Mouse (Mus musculus) midbrain, embryonic 15.5 days (tissue): ENCODE measurements around the gene Pou5f1. TPM values are rescaled to one million over a fixed set of nuclear protein-coding genes. Genes with fewer than 3 reads are reported as not detected.
A peak's percentile ranks its signal among the peaks of the same experiment; 100 is the strongest.
"Not testable (repeated sequence)": the region's sequence is repeated elsewhere in the genome, so short reads cannot be mapped to it uniquely, and the experiment has no call there.

Source experiments
- ATAC-seq: fragments of 200-750 bp; cut with Nextera tagmentation; replicated peaks from 2 replicates; pipeline ENCODE4 v1.8.0; 2017; ENCODE audit warnings: moderate TSS enrichment
- H3K27ac ChIP-seq: fragments of 300-500 bp; sonication (generic); 2 replicates; pipeline ENCODE4 v1.5.1; 2015; ENCODE audit warnings: mild to moderate bottlenecking, inconsistent platforms
- H3K27me3 ChIP-seq: fragments of 300-500 bp; sonication (generic); replicated peaks from 2 replicates; pipeline ENCODE4 v1.6.1; 2015; ENCODE audit warnings: inconsistent platforms
- H3K36me3 ChIP-seq: fragments of 300-500 bp; sonication (generic); replicated peaks from 2 replicates; pipeline ENCODE4 v1.6.1; 2015; ENCODE audit warnings: inconsistent platforms
- H3K4me1 ChIP-seq: fragments of 300-500 bp; sonication (generic); 2 replicates; pipeline ENCODE4 v1.6.1; 2015; ENCODE audit warnings: inconsistent platforms
- H3K4me2 ChIP-seq: fragments of 300-500 bp; sonication (generic); 2 replicates; pipeline ENCODE4 v1.6.1; 2015; ENCODE audit warnings: inconsistent platforms, mild to moderate bottlenecking, moderate library complexity
- H3K4me3 ChIP-seq: fragments of 300-500 bp; sonication (generic); 2 replicates; pipeline ENCODE4 v1.5.1; 2015; ENCODE audit warnings: mild to moderate bottlenecking, inconsistent platforms
- H3K9ac ChIP-seq: fragments of 300-500 bp; sonication (generic); 2 replicates; pipeline ENCODE4 v1.6.1; 2015; ENCODE audit warnings: mild to moderate bottlenecking, inconsistent platforms
- H3K9me3 ChIP-seq: fragments of 300-500 bp; sonication (generic); 2 replicates; pipeline ENCODE4 v1.6.1; 2016; ENCODE audit warnings: inconsistent platforms
- WGBS: fragments of 180-500 bp; shearing (Covaris S2); methylation state at CpG from one replicate; pipeline ENCODE4 v1.1.7; 2015; ENCODE audit warnings: mixed read lengths; 5-methylcytosine and 5-hydroxymethylcytosine counted together
- polyA plus RNA-seq: library from polyadenylated mRNA; unstranded; fragments of >200 nt; fragmentation: Nextera tagmentation; extraction: Ambion mirVana; gene quantifications from 2 replicates; pipeline ENCODE4 v1.2.1, GENCODE M21; 2015

Gene Pou5f1
- polyA plus RNA-seq, result 0.12 TPM in 1 of 2 replicates, not detected in the other

GRCm38 (mm10) chr17:35505776-35506175 is at the start of gene Pou5f1:
Pou5f1 (plus strand) TSS chr17:35506018.
- no peak for ATAC-seq
- peaks cover 20% of the 10 kb centered on the region for H3K27me3 ChIP-seq
- no peak within 1 kb of the TSS for H3K4me3 ChIP-seq
- no peak within 1 kb of the TSS for H3K9ac ChIP-seq
- no peaks in the 10 kb centered on the region for H3K9me3 ChIP-seq
- H3K36me3 ChIP-seq, result no peaks in the 10 kb centered on the region
- no peak within 1 kb of the TSS for H3K4me2 ChIP-seq
- H3K27ac ChIP-seq, result no peak within 1 kb of the TSS
- H3K4me1 ChIP-seq, result no peaks in the 10 kb centered on the region
- 30% methylated on average over 13 of the region's 13 CpGs for WGBS

- not testable (repeated sequence) for H3K9me3 ChIP-seq, H3K4me3 ChIP-seq, H3K36me3 ChIP-seq, H3K9ac ChIP-seq, H3K27ac ChIP-seq, H3K4me2 ChIP-seq, ATAC-seq, H3K27me3 ChIP-seq, H3K4me1 ChIP-seq
- WGBS, result no CpG with 5 or more reads among the region's 1 CpGs
Observed at GRCm38 (mm10) chr17:35458247-35458646, 47.6 kb upstream of the Pou5f1 start.

GRCm38 (mm10) chr17:35460513-35461341 is 45.1 kb upstream of the Pou5f1 start:
- H3K27me3 ChIP-seq, H3K4me2 ChIP-seq, H3K9me3 ChIP-seq, H3K27ac ChIP-seq, H3K4me1 ChIP-seq, H3K9ac ChIP-seq, H3K36me3 ChIP-seq, H3K4me3 ChIP-seq: not testable (repeated sequence)
- 43% methylated on average over 3 of the region's 9 CpGs for WGBS
- peak; percentile 93 for ATAC-seq

- H3K9ac ChIP-seq, H3K4me2 ChIP-seq, H3K9me3 ChIP-seq, H3K27ac ChIP-seq, H3K4me3 ChIP-seq, ATAC-seq, H3K36me3 ChIP-seq: not testable (repeated sequence)
- 10% methylated on average over 8 of the region's 8 CpGs for WGBS
- Histone ChIP-seq H3K27me3 (peaks cover 23% of the 10 kb centered on the region), H3K4me1 (peaks cover 10% of the 10 kb centered on the region)
Observed at GRCm38 (mm10) chr17:35465651-35466050, 40.2 kb upstream of the Pou5f1 start.

GRCm38 (mm10) chr17:35468936-35469335 is 36.9 kb upstream of the Pou5f1 start:
- Histone ChIP-seq H3K4me1 (peaks cover 11% of the 10 kb centered on the region), H3K27me3 (peaks cover 26% of the 10 kb centered on the region)
- not testable (repeated sequence) for H3K4me3 ChIP-seq, H3K36me3 ChIP-seq, H3K4me2 ChIP-seq, ATAC-seq, H3K9me3 ChIP-seq, H3K27ac ChIP-seq, H3K9ac ChIP-seq
- 78% methylated on average over 3 of the region's 3 CpGs for WGBS

DNA sequence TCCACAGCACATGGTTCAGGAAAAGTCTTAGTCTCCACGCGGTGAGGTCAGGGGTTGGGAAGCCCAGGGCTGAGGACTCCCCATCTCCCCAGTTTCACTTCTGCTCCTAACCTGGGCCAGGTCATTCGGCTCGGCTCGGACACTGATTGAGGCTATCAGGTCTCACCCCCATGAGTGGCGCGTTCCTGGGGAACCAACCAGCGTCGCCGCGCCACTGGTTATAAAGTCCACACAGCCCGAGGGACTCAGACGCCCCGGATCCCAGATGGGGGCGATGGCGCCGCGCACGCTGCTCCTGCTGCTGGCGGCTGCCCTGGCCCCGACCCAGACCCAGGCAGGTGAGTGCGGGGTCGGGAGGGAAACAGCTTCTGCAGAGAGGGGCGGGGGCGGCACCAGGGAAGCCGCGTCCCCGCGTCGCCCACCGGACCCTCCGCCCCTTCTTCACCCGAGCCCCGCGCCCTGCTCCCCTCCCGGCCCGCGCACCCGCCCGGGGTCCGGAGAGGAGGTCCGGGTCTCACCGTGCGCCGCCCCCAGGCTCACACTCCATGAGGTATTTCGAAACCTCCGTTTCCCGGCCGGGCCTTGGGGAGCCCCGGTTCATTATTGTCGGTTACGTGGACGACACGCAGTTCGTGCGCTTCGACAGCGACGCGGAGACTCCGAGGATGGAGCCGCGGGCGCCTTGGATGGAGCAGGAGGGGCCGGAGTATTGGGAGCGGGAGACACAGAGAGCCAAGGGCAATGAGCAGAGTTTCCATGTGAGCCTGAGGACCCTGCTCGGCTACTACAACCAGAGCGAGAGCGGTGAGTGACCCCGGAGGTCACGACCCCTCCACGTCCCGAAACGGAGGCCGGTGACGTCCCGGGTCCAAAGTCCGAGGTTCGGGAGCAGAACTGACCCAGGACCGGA is 35.7 kb upstream of the Pou5f1 start, which contains the start of gene H2-Q10:
H2-Q10 (plus strand) TSS at position 248 of the 910 bp plus-strand sequence.
- H3K4me2 ChIP-seq, result peak within 1 kb of the TSS; percentile 74
- peaks cover 11% of the 10 kb centered on the region for H3K4me1 ChIP-seq
- H3K9ac ChIP-seq, result peak within 1 kb of the TSS; percentile 16
- peak within 1 kb of the TSS; percentile 39 for H3K4me3 ChIP-seq
- no peak within 1 kb of the TSS for H3K27ac ChIP-seq
- H3K9me3 ChIP-seq, result no peaks in the 10 kb centered on the region
- 0 out of 2 replicates have a peak, but pooled peaks have one; percentile 48 for ATAC-seq
- WGBS, result 1% methylated on average over 74 of the region's 80 CpGs
- peaks cover 26% of the 10 kb centered on the region for H3K27me3 ChIP-seq
- no peaks in the 10 kb centered on the region for H3K36me3 ChIP-seq

DNA sequence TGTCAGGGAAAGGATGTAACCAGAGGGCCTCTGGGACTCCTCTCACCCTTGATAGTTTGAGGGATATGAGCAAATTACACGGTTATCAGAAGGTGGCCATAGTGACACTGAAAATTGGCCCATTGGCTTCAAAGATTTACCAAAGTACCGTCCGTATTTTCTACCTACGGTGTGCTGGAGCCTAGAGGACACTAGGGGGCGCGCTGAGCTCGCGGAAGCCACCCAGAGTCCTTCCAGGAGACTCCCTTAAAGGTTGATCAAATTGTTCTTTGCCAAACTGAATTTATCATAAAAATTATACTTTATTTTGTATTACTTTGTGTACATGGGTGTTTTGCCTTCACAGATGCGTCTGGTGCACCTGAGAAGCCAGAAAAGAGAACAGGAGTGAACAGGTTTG is 21.8 kb upstream of the Pou5f1 start:
- no peak for ATAC-seq
- Histone ChIP-seq H3K4me1 (no peaks in the 10 kb centered on the region), H3K27me3 (no peaks in the 10 kb centered on the region), H3K4me2 (no peak overlapping the region), H3K36me3 (no peaks in the 10 kb centered on the region), H3K4me3 (no peak overlapping the region), H3K27ac (no peak overlapping the region), H3K9me3 (no peaks in the 10 kb centered on the region), H3K9ac (no peak overlapping the region)
- 2% methylated on average over 9 of the region's 9 CpGs for WGBS

GRCm38 (mm10) chr17:35485702-35486101 is 20.1 kb upstream of the Pou5f1 start:
- WGBS, result 43% methylated on average over 4 of the region's 4 CpGs
- ATAC-seq, result no peak
- no peak overlapping the region for H3K27ac ChIP-seq

DNA sequence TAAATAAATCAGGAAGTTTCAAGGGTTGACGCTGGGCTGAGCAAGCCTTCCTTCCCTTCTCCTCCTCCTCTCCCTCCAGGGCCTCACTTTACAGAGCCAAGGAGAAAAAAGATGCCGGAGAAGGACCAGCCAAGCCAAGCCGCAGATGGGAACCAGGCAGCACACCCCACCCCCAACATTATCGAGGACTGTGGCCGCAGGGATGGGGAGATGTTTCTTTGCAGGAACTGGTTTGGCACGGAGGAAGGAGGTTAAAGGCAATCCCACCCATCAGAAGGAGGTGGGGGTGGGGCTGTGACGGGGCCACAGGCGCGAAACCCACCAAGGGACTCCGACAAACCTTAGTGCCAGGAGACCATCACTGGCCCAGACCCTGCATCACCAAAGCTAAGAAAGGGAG is 19.1 kb upstream of the Pou5f1 start:
- Histone ChIP-seq H3K4me1 (no peaks in the 10 kb centered on the region), H3K4me2 (no peak overlapping the region), H3K9me3 (no peaks in the 10 kb centered on the region), H3K27me3 (no peaks in the 10 kb centered on the region), H3K9ac (no peak overlapping the region), H3K27ac (no peak overlapping the region), H3K4me3 (no peak overlapping the region), H3K36me3 (no peaks in the 10 kb centered on the region)
- 61% methylated on average over 10 of the region's 10 CpGs for WGBS
- ATAC-seq, result no peak

More at GRCm38 (mm10) chr17:35485702-35486101, 20.1 kb upstream of the Pou5f1 start:
- no peaks in the 10 kb centered on the region for H3K4me1 ChIP-seq
- H3K9ac ChIP-seq, result no peak overlapping the region
- H3K4me3 ChIP-seq, result no peak overlapping the region
- H3K9me3 ChIP-seq, result no peaks in the 10 kb centered on the region
- no peaks in the 10 kb centered on the region for H3K36me3 ChIP-seq
- no peak overlapping the region for H3K4me2 ChIP-seq
- no peaks in the 10 kb centered on the region for H3K27me3 ChIP-seq

GRCm38 (mm10) chr17:35488041-35488440 is 17.8 kb upstream of the Pou5f1 start:
- Histone ChIP-seq H3K36me3 (no peaks in the 10 kb centered on the region), H3K27ac (no peak overlapping the region), H3K4me3 (no peak overlapping the region), H3K9ac (no peak overlapping the region), H3K9me3 (no peaks in the 10 kb centered on the region), H3K4me1 (no peaks in the 10 kb centered on the region), H3K27me3 (no peaks in the 10 kb centered on the region), H3K4me2 (no peak overlapping the region)
- no peak for ATAC-seq
- 92% methylated on average over 2 of the region's 2 CpGs for WGBS

DNA sequence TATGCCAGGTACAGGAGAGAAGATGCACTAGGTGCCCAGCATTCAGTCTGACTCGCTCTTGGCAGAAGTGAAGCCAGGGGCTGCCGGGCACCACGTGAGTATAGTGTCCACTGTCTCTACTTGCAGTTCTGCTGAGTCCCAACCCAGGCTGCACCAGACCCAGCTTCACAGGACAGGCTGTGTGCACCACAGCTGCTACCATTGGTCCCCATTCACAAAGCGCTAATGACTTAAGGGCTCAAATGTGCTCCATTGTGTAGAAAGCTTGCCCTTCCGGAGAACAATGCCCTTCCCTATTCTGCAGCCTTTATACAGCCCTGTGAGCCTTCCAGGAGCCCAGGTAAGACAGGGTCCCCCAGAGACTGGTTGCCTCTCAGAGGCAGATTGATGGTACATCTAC is 15.5 kb upstream of the Pou5f1 start:
- Histone ChIP-seq H3K36me3 (no peaks in the 10 kb centered on the region), H3K4me1 (no peaks in the 10 kb centered on the region), H3K27ac (no peak overlapping the region), H3K27me3 (no peaks in the 10 kb centered on the region), H3K4me2 (no peak overlapping the region), H3K9me3 (no peaks in the 10 kb centered on the region), H3K4me3 (no peak overlapping the region), H3K9ac (no peak overlapping the region)
- no peak for ATAC-seq
- 47% methylated on average over 5 of the region's 5 CpGs for WGBS

DNA sequence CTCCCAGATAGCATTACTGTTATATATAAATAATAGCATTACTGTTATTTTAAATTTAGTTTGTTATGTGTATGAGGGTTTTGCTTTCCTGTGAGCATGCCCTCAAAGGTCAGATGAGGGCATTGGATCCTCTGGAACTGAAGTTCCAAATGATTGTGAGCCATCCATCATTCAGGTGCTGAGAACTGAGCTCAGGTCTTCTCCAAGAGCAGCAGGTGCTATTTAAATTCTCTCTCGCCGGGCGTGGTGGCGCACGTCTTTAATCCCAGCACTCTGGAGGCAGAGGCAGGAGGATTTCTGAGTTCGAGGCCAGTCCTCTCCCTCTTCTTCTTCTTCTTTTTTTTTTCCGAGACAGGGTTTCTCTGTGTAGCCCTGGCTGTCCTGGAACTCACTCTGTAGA is 8.7 kb upstream of the Pou5f1 start:
- Histone ChIP-seq H3K4me2 (no peak overlapping the region), H3K4me1 (no peaks in the 10 kb centered on the region), H3K9me3 (no peaks in the 10 kb centered on the region), H3K27me3 (no peaks in the 10 kb centered on the region), H3K4me3 (no peak overlapping the region), H3K27ac (no peak overlapping the region), H3K9ac (no peak overlapping the region), H3K36me3 (no peaks in the 10 kb centered on the region)
- no peak for ATAC-seq
- WGBS, result 95% methylated on average over 7 of the region's 7 CpGs
